Mouse (Mus musculus) common myeloid progenitor, adult 5-6 weeks (primary cell): ENCODE measurements around the gene Palmd. TPM values are rescaled to one million over a fixed set of nuclear protein-coding genes. Genes with fewer than 3 reads are reported as not detected.

ENCODE experiments used
- ATAC-seq: replicated peaks from 2 replicates; pipeline ENCODE4 v1.8.0; 2016; ENCODE audit warnings: low read depth, mild to moderate bottlenecking, moderate TSS enrichment, inconsistent platforms; ENCODE audit not compliant: poor library complexity, severe bottlenecking
- total RNA-seq: library from RNA; stranded (forward); fragments of 200-1000, 187-1606 nt; gene quantifications from 2 replicates; pipeline ENCODE4 v1.2.3, GENCODE M21; 2017

Gene Palmd
- total RNA-seq, 1 experiment from 2014 or later: not detected

GRCm38 (mm10) chr3:116906596-116906995 is 62.2 kb downstream of the Palmd start:
- ATAC-seq: no peak

GRCm38 (mm10) chr3:116905898-116906297 is 62.9 kb downstream of the Palmd start:
- no peak for ATAC-seq

- peak; percentile 71; the same call in 1 of the 2 replicates for ATAC-seq
These were observed 64.6 kb downstream of the Palmd start for GRCm38 (mm10) chr3:116904158-116904557.

GRCm38 (mm10) chr3:116892872-116893271 is 75.9 kb downstream of the Palmd start:
- ATAC-seq: peak; percentile 92

GRCm38 (mm10) chr3:116892206-116892563 is 76.6 kb downstream of the Palmd start:
- ATAC-seq: no peak

GRCm38 (mm10) chr3:116891436-116892205 is 77.2 kb downstream of the Palmd start:
- ATAC-seq: no peak

GRCm38 (mm10) chr3:116890576-116890975 is 78.2 kb downstream of the Palmd start:
- ATAC-seq: no peak

- no peak for ATAC-seq
These were observed 79.4 kb downstream of the Palmd start for GRCm38 (mm10) chr3:116889358-116889757.

GRCm38 (mm10) chr3:116884941-116885340 is 83.8 kb downstream of the Palmd start:
- ATAC-seq: no peak

- no peak for ATAC-seq
These were observed 86.4 kb downstream of the Palmd start for GRCm38 (mm10) chr3:116882221-116882960.

- ATAC-seq: no peak
These were observed 98.4 kb downstream of the Palmd start for GRCm38 (mm10) chr3:116870372-116870771.

Other genes starting within 250 kb of the Palmd start
- gene Agl, start 160.8 kb downstream of the Palmd start, total RNA-seq: 7.5 and 10.9 TPM in 2 replicates
- gene Frrs1, start 109.5 kb downstream of the Palmd start, total RNA-seq: 43.7 and 47.0 TPM in 2 replicates
- gene 4930455H04Rik, start 720 bp downstream of the Palmd start, total RNA-seq: not detected in 2 replicates